ENCODE assay signal across 9 mouse cellular contexts in the genomic region with DNA sequence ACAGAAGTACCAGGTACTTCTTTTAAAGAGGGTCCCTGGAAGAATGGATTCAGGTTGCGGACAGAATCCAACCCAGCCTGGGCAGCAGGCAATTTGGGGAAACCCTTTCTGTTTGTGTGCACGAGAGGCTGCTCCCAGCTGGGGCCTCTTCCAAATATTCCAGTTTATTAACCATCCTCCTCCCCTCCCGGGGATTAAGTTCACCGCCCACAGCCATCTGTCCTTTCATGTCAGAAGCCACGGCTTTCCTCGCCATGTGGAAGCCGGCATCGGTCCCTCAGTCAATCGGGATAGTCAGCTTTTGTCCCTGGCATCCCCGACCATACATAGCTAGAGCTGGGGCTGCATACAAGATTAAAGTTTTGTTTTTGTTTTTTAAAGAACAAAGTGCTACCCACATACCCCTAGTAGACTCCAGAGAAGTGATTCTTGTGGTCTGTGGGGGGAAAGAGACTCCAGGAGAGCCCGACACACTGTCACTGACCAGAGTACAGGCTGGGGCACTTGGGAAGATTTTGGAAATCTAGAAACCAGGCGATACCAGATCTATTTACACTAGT.
DNase-seq lines count a peak whose midpoint lies in the region; ATAC-seq lines count a peak whose summit lies in the region.
"Had no signal": no experiment of that assay in that cellular context is flagged by ENCODE, and none has a peak within 500 bp of the region (broad histone marks: within the 10 kb centered on the region; RNA-seq: fewer than 3 reads in every experiment).

No protein-coding gene starts in this region.

- H3K9ac ChIP-seq in embryonic facial prominence, embryonic 15.5 days = no peak overlapping the region
- peak overlapping the region; percentile 72; the same call in 1 of the 2 replicates for H3K9ac ChIP-seq in liver, embryonic 13.5 days

- H3K27ac ChIP-seq in embryonic facial prominence, embryonic 15.5 days (replicated peaks) = peak overlapping the region; percentile 78
- H3K27ac ChIP-seq in liver, embryonic 13.5 days = peak overlapping the region; percentile 95

- ATAC-seq in embryonic facial prominence, embryonic 15.5 days (ENCODE audit: insufficient number of reproducible peaks, low FRiP score, low TSS enrichment, low read depth) = no peak
- ATAC-seq in liver, embryonic 13.5 days (ENCODE audit: low read depth) = no peak
- no peak for ATAC-seq in megakaryocyte-erythroid progenitor cell, adult 5-6 weeks (replicated peaks; ENCODE audit: low FRiP score, low TSS enrichment, poor library complexity, severe bottlenecking)

- no peak overlapping the region for H3K4me3 ChIP-seq in embryonic facial prominence, embryonic 15.5 days (replicated peaks)
- H3K4me3 ChIP-seq in liver, embryonic 13.5 days (replicated peaks) = no peak overlapping the region

- H3K27me3 ChIP-seq in embryonic facial prominence, embryonic 15.5 days = no peaks in the 10 kb centered on the region
- H3K27me3 ChIP-seq in liver, embryonic 13.5 days = no peaks in the 10 kb centered on the region

- DNase-seq in heart, adult 11 months = peak; percentile 93
- DNase-seq in heart, adult 8-10 months (ENCODE audit: low spot score) = no peak
- DNase-seq in brain, adult 2 months (ENCODE audit: low read depth, low spot score) = peak; percentile 93
- no peak for DNase-seq in liver, embryonic 13.5 days
- DNase-seq in c-Kit-positive CD71-positive TER-119-positive erythroid progenitor cells, embryonic 14.5 days (ENCODE audit: low spot score) = no peak
- DNase-seq in thymus, postnatal 4 days = no peak
- DNase-seq: lung, postnatal 10 days had no signal

- H3K4me1 ChIP-seq in embryonic facial prominence, embryonic 15.5 days = peaks cover 87% of the 10 kb centered on the region
- H3K4me1 ChIP-seq in liver, embryonic 13.5 days (replicated peaks) = peaks cover 97% of the 10 kb centered on the region

- H3K9me3 ChIP-seq in embryonic facial prominence, embryonic 15.5 days (replicated peaks) = no peaks in the 10 kb centered on the region
- no peaks in the 10 kb centered on the region for H3K9me3 ChIP-seq in liver, embryonic 13.5 days (replicated peaks)

- H3K36me3 ChIP-seq in embryonic facial prominence, embryonic 15.5 days = peaks cover 4% of the 10 kb centered on the region; the same call in 1 of the 2 replicates
- 0 out of 2 replicates have a peak, but pooled peaks cover 6% of the 10 kb centered on the region for H3K36me3 ChIP-seq in liver, embryonic 13.5 days

- H3K4me2 ChIP-seq in embryonic facial prominence, embryonic 15.5 days (replicated peaks) = no peak overlapping the region; the same call in 1 of the 2 replicates
- no peak overlapping the region; the same call in 1 of the 2 replicates for H3K4me2 ChIP-seq in liver, embryonic 13.5 days

- WGBS in embryonic facial prominence, embryonic 15.5 days = 21% methylated on average over 12 of the region's 12 CpGs
- WGBS in liver, embryonic 13.5 days (ENCODE audit: insufficient replicate concordance) = 83% methylated on average over 12 of the region's 12 CpGs

Comparison
In these comparisons a context has a peak if more than half of its experiments do, and no peak if none do; other contexts are left out.
1. DNase-seq: peak in heart, adult 11 months (single experiment) and brain, adult 2 months (single experiment); none in heart, adult 8-10 months (single experiment), liver, embryonic 13.5 days (single experiment), c-Kit-positive CD71-positive TER-119-positive erythroid progenitor cells, embryonic 14.5 days (single experiment) and thymus, postnatal 4 days (single experiment).